Mouse (Mus musculus) intestine, postnatal 0 days (tissue): ENCODE results near the gene Prkch. TPM values are rescaled to one million over a fixed set of nuclear protein-coding genes. Genes with fewer than 3 reads are reported as not detected.

ENCODE experiments used
- ATAC-seq: fragments of 200-750 bp; cut with Nextera tagmentation; 2 replicates; pipeline ENCODE4 v1.8.0; 2017; ENCODE audit warnings: mild to moderate bottlenecking, moderate TSS enrichment, moderate library complexity
- H3K27ac ChIP-seq: fragments of 300-500 bp; sonication (generic); 2 replicates; pipeline ENCODE4 v1.5.1; 2014; ENCODE audit warnings: mild to moderate bottlenecking, low read depth, low read length, moderate library complexity
- H3K27me3 ChIP-seq: fragments of 300-500 bp; sonication (generic); replicated peaks from 2 replicates; pipeline ENCODE4 v1.6.1; 2014; ENCODE audit warnings: low read length, mixed read lengths; ENCODE audit not compliant: control insufficient read depth, insufficient read depth
- H3K36me3 ChIP-seq: fragments of 300-500 bp; sonication (generic); 2 replicates; pipeline ENCODE4 v1.6.1; 2014; ENCODE audit warnings: mild to moderate bottlenecking, moderate library complexity; ENCODE audit not compliant: control insufficient read depth, insufficient read depth
- H3K4me1 ChIP-seq: fragments of 300-500 bp; sonication (generic); replicated peaks from 2 replicates; pipeline ENCODE4 v1.6.1; 2014; ENCODE audit warnings: antibody characterized with exemption, low read length, mixed read lengths; ENCODE audit not compliant: control insufficient read depth, insufficient read depth
- H3K4me2 ChIP-seq: fragments of 300-500 bp; sonication (generic); replicated peaks from 2 replicates; pipeline ENCODE4 v1.6.1; 2014; ENCODE audit warnings: low read depth, mild to moderate bottlenecking, moderate library complexity
- H3K4me3 ChIP-seq: fragments of 300-500 bp; sonication (generic); 2 replicates; pipeline ENCODE4 v1.5.1; 2014; ENCODE audit warnings: low read depth, low read length
- H3K9ac ChIP-seq: fragments of 300-500 bp; sonication (generic); 2 replicates; pipeline ENCODE4 v1.6.1; 2014; ENCODE audit warnings: mild to moderate bottlenecking, low read depth, low read length
- H3K9me3 ChIP-seq: fragments of 300-500 bp; sonication (generic); 2 replicates; pipeline ENCODE4 v1.6.1; 2016; ENCODE audit warnings: mixed run types; ENCODE audit not compliant: control insufficient read depth
- CTCF ChIP-seq: sonication (generic); IDR thresholded peaks from 2 replicates; pipeline ENCODE4 v1.5.1; 2016; ENCODE audit warnings: low read depth, mild to moderate bottlenecking, control low read depth, antibody characterized with exemption, moderate library complexity
- WGBS: fragments of 180-500 bp; shearing (Covaris S2); extraction: QIAGEN DNeasy Blood & Tissue Kit; methylation state at CpG from one replicate; pipeline ENCODE4 v1.1.7; 2014; 5-methylcytosine and 5-hydroxymethylcytosine counted together
- polyA plus RNA-seq: library from polyadenylated mRNA; unstranded; fragments of >200 nt; fragmentation: Nextera tagmentation; extraction: Ambion mirVana; gene quantifications from 2 replicates; pipeline ENCODE4 v1.2.1, GENCODE M21; 2015

Prkch gene
- polyA plus RNA-seq, 1 experiment from 2014 or later: 3.7 TPM

DNA sequence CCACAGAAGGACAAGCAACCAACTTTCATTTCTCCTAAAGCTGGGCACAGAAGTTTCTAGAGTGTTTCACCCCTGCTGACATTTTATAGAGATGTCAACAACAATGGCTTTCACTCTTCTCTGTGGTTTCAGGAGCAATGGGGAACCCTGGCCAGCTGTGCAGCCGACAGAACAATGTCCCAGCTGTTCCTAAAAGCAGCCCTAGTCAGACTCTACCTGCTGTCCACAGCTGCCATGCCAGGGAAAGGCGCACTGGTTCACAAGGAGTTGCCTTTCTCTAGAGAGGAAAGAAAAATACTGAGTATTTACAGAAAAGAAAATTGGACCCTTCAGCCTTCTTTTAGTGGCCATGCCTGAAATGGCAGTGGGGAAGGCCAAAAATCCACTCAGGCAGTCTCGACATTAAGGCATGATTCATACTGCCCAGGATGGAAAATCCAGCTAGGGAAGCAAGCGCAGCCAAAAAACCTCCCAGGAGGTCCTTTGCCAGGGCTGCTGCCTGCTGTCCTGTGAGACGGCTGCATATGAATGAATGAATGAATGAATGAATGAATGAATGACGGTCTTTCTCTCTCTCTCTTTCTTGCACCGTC, 190.3 kb downstream of the Prkch start:
- Histone ChIP-seq H3K27me3 (no peaks in the 10 kb centered on the region), H3K4me2 (no peak overlapping the region), H3K36me3 (no peaks in the 10 kb centered on the region), H3K4me1 (no peaks in the 10 kb centered on the region), H3K27ac (no peak overlapping the region; the same call in 1 of the 2 replicates), H3K9ac (no peak overlapping the region), H3K4me3 (no peak overlapping the region), H3K9me3 (no peaks in the 10 kb centered on the region)
- WGBS: 88% methylated on average over 6 of the region's 7 CpGs
- no peak for ATAC-seq
- TF ChIP-seq CTCF: no peak

DNA sequence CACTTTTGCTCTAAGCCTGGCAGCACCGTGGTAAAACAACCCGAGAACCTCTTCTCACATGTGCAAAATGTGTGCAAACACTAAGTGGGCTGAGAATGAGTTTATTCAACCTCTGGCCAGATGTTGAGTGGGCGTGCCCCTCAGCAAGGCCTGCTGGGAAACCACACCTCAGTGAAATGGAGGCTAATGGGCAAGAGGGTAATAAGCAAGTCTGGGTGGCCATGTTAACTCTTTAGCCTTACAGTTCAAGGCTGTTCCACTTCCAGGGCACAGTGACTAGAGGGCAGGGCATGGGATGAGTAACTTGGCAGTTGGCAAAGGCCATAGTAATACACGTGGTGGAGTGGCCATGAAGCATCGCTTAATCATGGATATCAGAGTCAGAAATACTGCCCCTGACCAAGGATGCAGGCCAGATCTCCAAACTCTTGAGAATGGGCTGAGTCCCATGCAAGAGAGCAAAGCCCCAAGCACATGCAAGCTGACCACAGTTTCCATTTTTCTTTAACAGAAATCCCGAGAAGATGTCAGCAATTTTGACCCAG, 191.9 kb downstream of the Prkch start:
- TF ChIP-seq CTCF: no peak
- Histone ChIP-seq H3K4me3 (no peak overlapping the region), H3K4me1 (no peaks in the 10 kb centered on the region; the same call in 1 of the 2 replicates), H3K27ac (no peak overlapping the region), H3K36me3 (no peaks in the 10 kb centered on the region), H3K27me3 (no peaks in the 10 kb centered on the region), H3K9me3 (no peaks in the 10 kb centered on the region), H3K4me2 (no peak overlapping the region), H3K9ac (no peak overlapping the region)
- ATAC-seq: no peak
- WGBS: 79% methylated on average over 6 of the region's 6 CpGs

DNA sequence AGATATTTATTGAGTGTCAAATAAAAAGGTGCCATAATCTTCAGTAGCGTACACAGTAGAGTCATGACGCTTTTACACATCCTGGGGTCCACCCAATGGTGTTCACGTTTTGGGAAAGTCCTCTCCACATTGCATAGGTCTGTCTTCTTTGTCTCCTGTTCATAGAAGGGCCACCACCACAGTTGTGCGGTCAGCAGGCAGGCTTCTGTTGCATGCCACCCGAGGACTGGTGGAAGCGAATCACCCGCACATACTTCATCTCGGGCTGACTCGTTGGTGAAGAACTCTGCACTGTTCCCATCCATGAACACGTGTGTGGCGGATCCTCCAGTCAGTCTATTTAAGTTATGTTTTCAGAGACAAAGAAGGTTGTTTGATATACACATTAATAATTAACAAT, 193.1 kb downstream of the Prkch start:
- no peak for ATAC-seq
- 91% methylated on average over 11 of the region's 11 CpGs for WGBS
- Histone ChIP-seq H3K4me2 (no peak overlapping the region), H3K9ac (no peak overlapping the region), H3K9me3 (no peaks in the 10 kb centered on the region), H3K4me3 (no peak overlapping the region), H3K27ac (no peak overlapping the region), H3K36me3 (no peaks in the 10 kb centered on the region), H3K27me3 (no peaks in the 10 kb centered on the region), H3K4me1 (no peaks in the 10 kb centered on the region; the same call in 1 of the 2 replicates)
- no peak for TF ChIP-seq CTCF

DNA sequence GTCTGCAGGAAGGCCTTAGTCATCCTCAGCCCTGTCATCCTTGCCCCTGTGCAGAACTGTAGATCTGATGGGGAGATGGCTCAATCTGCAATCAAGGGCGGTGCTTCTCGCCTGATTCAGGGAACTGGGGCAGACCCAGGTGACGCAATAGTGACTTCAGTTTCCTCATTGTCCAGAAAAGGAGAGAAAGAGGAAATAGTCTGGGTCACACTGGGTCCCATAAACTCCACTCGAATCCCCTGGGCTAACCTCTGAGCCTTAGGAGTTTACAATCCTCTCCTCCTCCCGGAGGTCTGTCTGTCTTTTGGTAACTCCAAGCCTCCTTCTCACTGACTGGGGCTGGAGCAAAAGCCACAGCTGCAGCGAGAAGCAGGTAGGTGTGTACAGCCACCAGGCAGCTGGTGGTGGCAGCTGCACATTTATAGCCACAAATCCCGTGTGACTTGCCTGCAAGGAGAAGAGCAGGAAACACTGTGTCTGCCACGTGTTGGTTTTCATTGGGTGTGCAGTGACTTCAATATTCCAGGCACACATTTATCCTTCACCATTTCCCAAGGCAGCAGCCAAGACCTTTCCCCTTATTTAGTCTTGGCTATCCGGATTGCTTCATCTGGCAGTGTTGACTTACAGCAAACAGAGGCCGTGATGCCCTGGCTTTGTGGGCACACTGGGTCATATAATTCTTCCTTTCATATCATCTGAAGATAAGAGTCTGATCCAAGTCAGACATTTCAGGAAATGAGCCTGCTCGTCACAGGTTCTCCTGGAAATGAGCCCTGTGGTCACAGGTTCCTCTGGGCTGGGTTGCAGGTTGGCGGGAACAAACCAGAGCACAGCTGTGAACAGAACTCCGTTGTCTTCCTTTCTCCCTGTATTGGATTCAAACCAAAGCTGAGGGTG, 195.0 kb downstream of the Prkch start:
- Histone ChIP-seq H3K4me2 (peak overlapping the region; percentile 47), H3K27me3 (no peaks in the 10 kb centered on the region), H3K36me3 (no peaks in the 10 kb centered on the region), H3K9me3 (no peaks in the 10 kb centered on the region), H3K27ac (peak overlapping the region; percentile 80), H3K4me1 (no peaks in the 10 kb centered on the region; the same call in 1 of the 2 replicates), H3K4me3 (no peak overlapping the region), H3K9ac (no peak overlapping the region)
- WGBS: 25% methylated on average over 13 of the region's 13 CpGs
- TF ChIP-seq CTCF: no peak
- peak; percentile 88 for ATAC-seq

DNA sequence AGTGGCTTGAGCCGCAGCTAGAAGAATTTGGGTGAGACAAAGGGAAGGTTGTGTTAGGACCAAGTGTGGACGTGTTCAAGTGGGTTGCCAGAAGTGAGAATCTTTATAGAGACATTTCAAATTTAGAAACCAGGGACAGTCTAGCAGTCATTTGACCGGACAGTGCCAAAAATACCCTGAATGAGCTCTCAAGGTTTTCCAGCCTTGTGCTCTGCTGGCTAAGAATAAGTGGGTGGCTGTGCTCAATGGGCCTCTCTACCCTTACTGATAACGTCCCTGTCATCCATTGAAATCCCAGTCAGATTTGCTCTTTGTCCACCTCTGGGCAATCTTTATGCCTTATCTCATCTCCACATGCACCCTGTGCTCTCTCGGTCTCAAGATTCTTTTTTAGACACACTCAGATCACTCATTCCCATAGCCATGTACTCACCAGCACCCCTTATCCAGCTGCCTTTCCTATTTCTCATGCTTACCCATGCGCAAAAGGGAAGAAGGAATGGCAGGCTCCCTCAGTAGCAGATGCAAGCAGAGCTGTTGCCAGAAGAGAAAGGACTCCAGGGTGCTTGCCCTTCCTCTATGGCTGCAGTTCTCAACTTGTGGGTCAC, 196.9 kb downstream of the Prkch start:
- H3K9me3 ChIP-seq: no peaks in the 10 kb centered on the region
- TF ChIP-seq CTCF: no peak
- H3K36me3 ChIP-seq: no peaks in the 10 kb centered on the region
- no peak overlapping the region for H3K9ac ChIP-seq
- H3K27me3 ChIP-seq: no peaks in the 10 kb centered on the region
- H3K4me3 ChIP-seq: no peak overlapping the region
- H3K27ac ChIP-seq: no peak overlapping the region
- H3K4me1 ChIP-seq: no peaks in the 10 kb centered on the region; the same call in 1 of the 2 replicates
- no peak overlapping the region for H3K4me2 ChIP-seq
- ATAC-seq: no peak
- 83% methylated on average over 6 of the region's 6 CpGs for whole genome bisulfite sequencing

DNA sequence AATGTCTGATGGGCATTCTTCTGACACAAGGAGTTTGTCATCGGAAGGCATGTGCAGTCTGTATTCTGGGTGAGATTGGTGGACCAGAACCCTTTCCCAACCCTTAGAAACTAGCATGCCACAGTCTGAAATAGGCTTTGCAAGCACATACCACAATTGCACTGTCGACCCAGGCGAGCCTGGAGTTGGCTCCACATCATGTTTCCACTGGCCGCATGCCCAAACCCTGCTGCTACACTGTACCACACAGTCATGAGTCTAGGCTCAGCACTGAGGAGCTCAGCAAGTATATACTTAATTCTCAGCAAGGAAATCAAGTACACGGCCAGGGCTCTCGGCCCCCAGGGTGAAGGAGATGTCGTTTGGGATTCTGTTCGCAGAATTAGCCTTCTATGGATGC, 202.3 kb downstream of the Prkch start:
- Histone ChIP-seq H3K9me3 (no peaks in the 10 kb centered on the region), H3K27me3 (no peaks in the 10 kb centered on the region), H3K27ac (no peak overlapping the region), H3K36me3 (no peaks in the 10 kb centered on the region), H3K4me3 (no peak overlapping the region), H3K4me1 (peaks cover 7% of the 10 kb centered on the region), H3K9ac (no peak overlapping the region), H3K4me2 (no peak overlapping the region)
- ATAC-seq: no peak
- no peak for TF ChIP-seq CTCF
- 71% methylated on average over 8 of the region's 8 CpGs for WGBS
